Mouse (Mus musculus): Measurements from ENCODE around the gene Mslnl. TPM values are rescaled to one million over a fixed set of nuclear protein-coding genes. Genes with fewer than 3 reads are reported as not detected.
"Not testable (repeated sequence)": the region's sequence is repeated elsewhere in the genome, so short reads cannot be mapped to it uniquely, and the experiment has no call there.

The Mslnl gene
- total RNA-seq, 2 experiments from 2014 or later: not detected

DNA sequence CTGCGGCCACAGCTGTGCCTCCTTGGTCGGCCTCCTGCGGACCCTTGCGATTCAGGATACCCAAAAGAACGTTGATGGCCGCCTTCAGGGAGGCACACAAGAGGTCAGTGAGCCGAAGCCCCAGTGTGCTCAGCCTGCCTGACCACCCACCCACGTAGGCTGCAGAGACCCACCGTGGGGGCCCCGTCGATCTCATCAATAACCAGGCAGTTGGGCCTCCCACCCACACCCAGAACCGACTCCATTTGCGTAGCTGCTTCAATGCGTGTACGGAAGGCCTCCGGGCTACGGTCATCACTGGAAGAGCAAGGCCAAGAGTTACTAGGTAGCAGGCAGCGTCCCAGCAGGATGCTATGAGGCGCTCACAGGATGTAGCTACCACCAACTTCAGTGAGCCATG, 12.4 kb upstream of the Mslnl start:
- intact Hi-C loops (cut with DNase I): no loop called here

DNA sequence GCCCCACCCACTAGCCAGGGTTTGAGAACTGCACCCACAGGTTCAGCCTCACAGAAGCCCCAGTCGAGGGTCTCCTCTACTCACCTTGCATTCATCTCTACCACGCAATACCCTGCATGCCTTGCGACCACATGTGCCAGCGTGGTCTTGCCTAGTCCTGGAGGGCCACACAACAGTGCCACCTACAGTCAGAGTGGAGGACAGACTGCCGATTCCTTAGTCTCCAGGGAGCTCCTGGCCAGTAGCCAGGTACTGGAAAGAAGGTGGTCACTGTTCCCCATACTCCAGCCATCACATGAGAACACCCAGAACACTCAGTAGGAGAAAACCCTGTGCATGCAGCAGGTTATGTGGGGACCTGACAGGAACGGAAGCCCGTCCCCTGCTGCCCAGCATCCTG, 11.9 kb upstream of the Mslnl start:
- DNase-seq: no peak
- no peak overlapping the region for H3K4me3 ChIP-seq
- no peak overlapping the region for H3K27ac ChIP-seq
- intact Hi-C loops (cut with DNase I): no loop called here
- peak; percentile 8; the same call in 1 of the 2 replicates for TF ChIP-seq CTCF (IDR thresholded peaks at IDR 0.05)

More for the DNA sequence above, 12.4 kb upstream of the Mslnl start:
- TF ChIP-seq CTCF (IDR thresholded peaks at IDR 0.05): no peak
- no peak overlapping the region for H3K4me3 ChIP-seq
- DNase-seq: peak; percentile 18
- no peak overlapping the region for H3K27ac ChIP-seq

DNA sequence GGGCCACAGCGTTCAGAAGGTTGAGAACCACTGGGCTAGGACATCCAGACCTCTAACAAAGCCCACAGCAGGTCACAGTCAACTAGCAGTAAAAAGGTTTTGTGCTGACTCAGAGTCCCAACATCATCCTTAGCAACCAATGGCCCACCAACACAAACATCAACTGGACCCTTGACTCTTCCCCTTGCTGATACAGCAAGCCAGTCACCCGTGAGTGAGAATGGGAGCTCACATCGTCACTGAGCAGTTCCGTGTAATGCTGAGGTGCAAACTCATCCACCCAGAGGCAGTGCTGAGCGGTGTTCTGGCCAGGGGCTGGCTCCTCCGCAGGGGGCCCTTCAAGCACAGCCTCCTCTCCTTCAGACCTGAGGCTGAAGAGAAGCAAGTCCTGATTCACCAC, 10.6 kb upstream of the Mslnl start:
- intact Hi-C loops (cut with DNase I): no loop called here
- Histone ChIP-seq H3K27ac (no peak overlapping the region), H3K4me3 (no peak overlapping the region)
- TF ChIP-seq CTCF (IDR thresholded peaks at IDR 0.05): no peak
- peak; percentile 11 for DNase-seq

DNA sequence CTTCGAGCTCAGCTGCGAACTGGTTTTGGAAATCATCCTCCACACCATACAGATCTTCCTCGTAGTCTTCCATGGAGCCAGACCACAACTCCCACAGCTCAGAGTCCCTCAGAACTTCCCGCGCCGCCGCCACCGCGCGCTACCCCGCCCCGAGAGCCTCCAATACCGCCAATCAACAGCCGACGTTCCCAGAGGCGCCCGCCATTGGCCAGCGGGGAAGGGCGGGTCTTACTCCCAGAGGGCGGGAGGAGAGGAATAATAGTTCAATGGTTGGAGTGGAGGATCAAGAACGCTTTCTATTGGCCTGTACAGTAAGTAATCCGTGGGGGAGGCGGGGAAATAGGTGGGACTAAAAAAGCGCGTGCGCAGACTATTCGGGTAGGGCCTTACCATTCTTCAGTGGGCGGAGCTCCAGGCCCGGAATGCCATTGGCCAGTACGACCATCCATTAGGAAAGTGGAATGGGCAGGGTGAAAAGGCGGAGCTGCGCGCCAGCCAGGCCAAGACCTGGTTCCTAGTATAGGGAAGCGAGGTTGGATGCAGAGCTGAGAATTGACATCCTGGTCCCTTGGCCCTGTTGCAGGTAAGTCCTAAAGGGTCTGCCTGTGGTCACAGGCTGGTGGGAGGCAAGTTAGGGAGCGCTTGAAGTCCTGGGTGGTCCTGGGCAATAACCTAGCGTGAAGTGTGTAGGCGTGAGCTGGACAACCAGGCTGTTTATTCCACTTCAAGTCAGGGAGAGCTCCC, 8.4 kb upstream of the Mslnl start, which contains the start of the genes Chtf18 and Rpusd1:
TSS of gene Chtf18 (minus strand) at position 155 of the 744 bp plus-strand sequence.
TSS of gene Rpusd1 (plus strand) at position 406 of the 744 bp plus-strand sequence.
- intact Hi-C loops (cut with DNase I): no loop called here
- peak within 1 kb of the TSS; percentile 87 for H3K27ac ChIP-seq
- peak; percentile 99 for DNase-seq

DNA sequence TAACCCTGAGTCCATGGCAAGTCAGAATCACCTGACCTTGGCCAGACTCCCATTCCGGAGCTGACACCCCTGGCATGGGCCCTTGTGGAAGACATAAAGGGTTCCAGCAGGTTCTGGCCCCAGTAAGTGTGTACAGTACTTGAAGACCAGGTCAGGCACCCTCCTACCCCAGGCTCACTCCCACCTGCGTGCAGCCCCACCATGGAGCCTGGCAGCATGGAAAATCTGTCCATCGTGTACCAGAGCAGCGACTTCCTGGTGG, 7.9 kb upstream of the Mslnl start:
- peak overlapping the region; percentile 87 for H3K27ac ChIP-seq
- intact Hi-C loops (cut with DNase I): no loop called here
- DNase-seq: peak; percentile 55

More for the DNA sequence above, 8.4 kb upstream of the Mslnl start, which contains the start of the genes Chtf18 and Rpusd1:
- TF ChIP-seq CTCF (IDR thresholded peaks at IDR 0.05): no peak
- peak within 1 kb of the TSS; percentile 76 for H3K4me3 ChIP-seq

DNA sequence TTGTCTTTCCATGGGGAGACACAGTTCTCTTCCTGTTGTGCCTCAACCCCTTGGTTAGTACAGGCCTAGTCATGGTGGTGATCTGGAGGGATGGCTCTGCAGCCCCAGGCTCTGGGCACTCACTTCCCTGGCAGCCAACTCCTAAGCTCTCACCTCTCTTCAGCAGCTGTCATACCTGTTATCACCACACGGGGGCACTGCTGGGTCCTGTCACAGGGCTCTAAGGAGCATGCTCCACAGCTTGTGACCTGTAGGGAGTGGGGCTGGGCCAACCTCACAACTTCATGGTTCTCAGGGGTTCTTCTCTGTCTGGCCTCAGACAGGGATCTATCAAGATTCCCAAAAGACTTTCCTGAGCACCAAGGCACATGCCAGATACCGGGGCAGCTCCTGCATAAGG, 3.8 kb upstream of the Mslnl start:
- Histone ChIP-seq H3K27ac (no peak overlapping the region), H3K4me3 (no peak overlapping the region)
- intact Hi-C loops (cut with DNase I): loop anchor here (2.0 kb wide), 1 partner anchor 69 kb away; no protein-coding TSS in a partner anchor
- TF ChIP-seq CTCF (IDR thresholded peaks at IDR 0.05): peak; percentile 96
- DNase-seq: peak; percentile 84

More for the DNA sequence above, 7.9 kb upstream of the Mslnl start:
- TF ChIP-seq CTCF (IDR thresholded peaks at IDR 0.05): no peak
- peak overlapping the region; percentile 76 for H3K4me3 ChIP-seq

DNA sequence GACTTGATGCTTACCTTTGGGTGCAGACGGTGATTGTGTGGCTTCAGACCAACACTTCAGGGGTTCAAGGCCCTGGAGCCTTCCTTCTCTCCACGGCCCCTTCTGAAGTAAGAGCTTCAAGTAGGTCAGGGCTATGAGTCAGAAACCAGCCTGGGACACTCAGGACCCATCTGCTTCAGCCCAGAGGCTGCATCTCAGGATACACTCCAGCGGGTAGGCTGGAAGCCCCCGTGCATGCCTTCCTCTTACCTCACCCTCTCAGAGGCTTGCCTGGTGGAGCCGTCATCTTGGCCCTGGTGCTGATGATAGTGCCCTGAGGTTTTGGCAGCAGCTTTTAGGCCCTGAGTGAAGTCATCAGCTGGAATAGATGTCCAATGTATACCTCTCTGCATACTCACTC, 596 bp upstream of the Mslnl start:
- Histone ChIP-seq H3K4me3 (no peak overlapping the region), H3K27ac (no peak overlapping the region)
- TF ChIP-seq CTCF (IDR thresholded peaks at IDR 0.05): no peak
- intact Hi-C loops (cut with DNase I): no loop called here
- DNase-seq: no peak

DNA sequence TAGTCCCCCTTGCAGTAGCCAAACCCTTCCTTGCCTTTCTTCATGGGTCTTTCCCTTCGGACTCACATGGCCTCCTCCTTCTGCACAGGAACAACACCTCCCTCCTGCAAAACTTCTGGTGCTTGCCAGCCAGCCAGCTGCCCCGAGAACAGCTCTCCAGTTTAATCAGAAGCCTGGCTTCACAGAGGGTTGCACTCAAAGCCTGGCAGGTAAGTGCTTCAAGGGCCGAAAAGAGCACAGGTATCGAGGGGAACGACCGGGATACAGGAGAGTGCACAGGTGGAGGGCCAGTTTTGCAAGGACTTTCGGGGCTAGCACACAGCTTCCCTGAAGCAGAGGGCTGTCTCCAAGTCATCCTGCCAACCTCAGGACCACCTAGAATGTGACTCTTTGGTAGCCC, 3.0 kb downstream of the Mslnl start:
- H3K4me3 ChIP-seq: no peak overlapping the region
- no peak for TF ChIP-seq CTCF (IDR thresholded peaks at IDR 0.05)
- DNase-seq: no peak
- no peak overlapping the region for H3K27ac ChIP-seq
- intact Hi-C loops (cut with DNase I): no loop called here

DNA sequence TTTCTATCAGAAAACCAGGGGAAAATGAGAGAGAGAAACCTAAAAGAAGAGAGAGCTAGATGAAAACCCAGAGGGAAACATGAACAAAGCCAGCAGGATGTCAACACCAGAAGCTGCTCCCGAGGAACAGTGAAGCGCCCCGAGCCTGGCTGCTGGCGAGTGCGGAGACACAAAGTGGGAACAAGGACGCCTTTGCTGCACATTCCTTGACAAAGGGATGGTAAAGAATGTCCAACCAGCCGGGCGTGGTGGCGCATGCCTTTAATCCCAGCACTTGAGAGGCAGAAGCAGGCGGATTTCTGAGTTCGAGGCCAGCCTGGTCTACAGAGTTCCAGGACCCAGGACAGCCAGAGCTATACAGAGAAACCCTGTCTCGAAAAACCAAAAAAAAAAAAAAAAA, 5.6 kb downstream of the Mslnl start:
- DNase-seq; intact Hi-C loops (cut with DNase I); H3K27ac ChIP-seq; H3K4me3 ChIP-seq: not testable (repeated sequence)

DNA sequence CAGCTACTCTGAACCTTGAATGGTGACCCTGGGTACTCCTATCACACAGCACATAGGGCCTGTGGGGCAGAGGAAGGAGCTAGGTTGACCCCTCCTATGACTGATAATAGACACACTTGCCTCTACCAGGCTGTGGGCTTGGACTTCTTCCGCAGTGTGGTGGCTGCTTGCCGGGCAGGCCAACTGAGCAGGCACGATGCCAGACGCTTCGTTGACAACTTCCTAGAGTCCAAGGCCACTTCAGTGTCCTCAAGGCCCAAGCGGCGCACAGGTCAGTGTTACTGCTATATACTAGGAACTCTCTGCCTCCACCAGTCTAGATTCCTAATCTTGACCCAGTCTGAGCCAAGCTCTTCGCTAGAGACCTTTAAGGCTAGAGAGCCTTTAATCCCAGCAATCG, 8.0 kb downstream of the Mslnl start:
- intact Hi-C loops (cut with DNase I): no loop called here
- Histone ChIP-seq H3K4me3 (no peak overlapping the region), H3K27ac (no peak overlapping the region)
- TF ChIP-seq CTCF (IDR thresholded peaks at IDR 0.05): no peak
- no peak for DNase-seq

DNA sequence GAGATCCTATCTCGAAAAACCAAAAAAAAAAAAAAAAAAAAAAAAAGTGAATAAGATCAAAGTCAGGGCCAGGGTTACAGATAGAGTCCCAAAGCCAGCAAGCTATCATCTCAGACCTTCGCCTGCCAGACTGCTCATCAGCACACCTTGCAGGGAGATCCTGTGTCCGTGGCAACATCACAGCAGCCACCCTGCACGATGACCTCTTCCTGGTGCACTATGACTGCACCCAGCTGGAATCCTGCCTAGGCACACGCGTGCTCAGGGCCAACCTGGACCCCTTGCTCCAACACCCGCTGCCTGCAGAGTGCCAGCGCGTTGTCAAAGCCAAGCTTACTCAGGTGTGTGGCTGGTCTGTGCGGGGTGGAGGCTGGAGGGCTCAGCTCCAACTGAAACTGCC, 8.5 kb downstream of the Mslnl start:
- no peak overlapping the region for H3K4me3 ChIP-seq
- DNase-seq: no peak
- intact Hi-C loops (cut with DNase I): no loop called here
- H3K27ac ChIP-seq: no peak overlapping the region
- TF ChIP-seq CTCF (IDR thresholded peaks at IDR 0.05): no peak

DNA sequence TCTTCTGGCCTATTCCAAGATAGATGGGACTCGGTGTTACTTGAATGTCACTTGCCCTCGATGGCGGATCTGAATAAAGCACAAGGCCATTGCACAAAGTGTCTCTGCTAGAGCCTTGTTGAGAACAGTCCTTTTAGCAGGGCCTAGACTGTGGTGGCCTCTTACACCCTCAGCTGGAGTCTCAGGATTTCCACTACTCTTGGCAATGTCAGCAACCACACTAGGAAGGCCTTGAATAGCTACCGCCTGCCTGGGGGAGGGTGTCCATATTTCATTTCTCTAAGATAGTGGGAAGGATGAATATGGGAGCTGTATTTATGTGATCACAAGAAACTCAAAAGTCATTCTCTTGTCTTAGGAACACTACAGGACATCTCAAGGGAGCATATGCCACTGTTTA, 12.4 kb downstream of the Mslnl start:
- H3K4me3 ChIP-seq: no peak overlapping the region
- DNase-seq: no peak
- TF ChIP-seq CTCF (IDR thresholded peaks at IDR 0.05): no peak
- H3K27ac ChIP-seq: no peak overlapping the region
- intact Hi-C loops (cut with DNase I): no loop called here

DNA sequence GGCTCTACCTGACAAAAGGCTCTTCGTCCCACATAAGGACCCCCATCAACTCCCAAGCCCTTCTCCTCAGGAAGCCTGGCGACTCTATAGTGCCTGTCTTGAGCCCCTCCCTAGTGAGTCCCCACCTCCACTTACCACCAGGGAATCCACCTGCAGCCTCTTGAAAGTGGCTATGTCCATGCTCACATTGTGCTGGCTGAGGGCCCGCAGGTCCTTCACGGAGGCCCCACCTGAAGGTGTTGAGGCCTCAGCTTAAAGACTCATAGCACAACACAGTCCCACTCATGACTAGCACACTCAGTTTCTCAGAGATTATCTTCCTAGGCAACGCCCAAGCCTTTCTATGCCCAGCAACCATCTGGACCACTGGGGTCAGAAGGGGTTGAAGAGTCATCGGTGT, 13.5 kb downstream of the Mslnl start:
- intact Hi-C loops (cut with DNase I): no loop called here
- no peak for TF ChIP-seq CTCF (IDR thresholded peaks at IDR 0.05)
- no peak overlapping the region for H3K27ac ChIP-seq

DNA sequence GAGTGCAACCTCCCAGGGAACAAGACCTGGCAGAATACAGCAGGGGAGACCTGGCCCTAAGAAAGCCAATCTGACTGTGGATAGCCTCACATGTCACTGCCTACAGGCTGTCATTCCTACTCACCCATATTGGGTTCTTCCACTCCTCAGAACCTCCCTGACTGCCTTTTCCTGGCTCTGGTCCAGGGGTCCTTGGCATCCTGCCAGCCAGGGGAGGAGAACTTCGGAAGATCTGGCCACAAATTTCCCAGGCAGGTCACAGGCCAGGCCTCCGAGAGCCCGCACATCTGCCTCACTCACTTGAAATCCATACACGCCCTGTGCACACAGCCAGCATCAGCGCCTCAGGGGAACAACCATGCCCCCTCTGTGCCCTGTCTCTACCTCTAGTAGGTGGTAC, 15.6 kb downstream of the Mslnl start:
- no peak overlapping the region for H3K4me3 ChIP-seq
- no peak for TF ChIP-seq CTCF (IDR thresholded peaks at IDR 0.05)
- intact Hi-C loops (cut with DNase I): no loop called here
- H3K27ac ChIP-seq: no peak overlapping the region
- peak; percentile 56 for DNase-seq

More for the DNA sequence above, 13.5 kb downstream of the Mslnl start:
- no peak overlapping the region for H3K4me3 ChIP-seq
- DNase-seq: no peak

All from gastrocnemius, adult 2 months (tissue).